Mouse (Mus musculus) cerebellum, adult (tissue): ENCODE results near the gene Cubn.

Experiments used
- ATAC-seq: cut with Nextera tagmentation; 2 replicates; pipeline ENCODE4 v1.9.2; 2017; ENCODE audit warnings: mild to moderate bottlenecking, moderate library complexity, mixed read lengths; ENCODE audit not compliant: insufficient number of reproducible peaks, low FRiP score, low TSS enrichment

Cubn gene

DNA sequence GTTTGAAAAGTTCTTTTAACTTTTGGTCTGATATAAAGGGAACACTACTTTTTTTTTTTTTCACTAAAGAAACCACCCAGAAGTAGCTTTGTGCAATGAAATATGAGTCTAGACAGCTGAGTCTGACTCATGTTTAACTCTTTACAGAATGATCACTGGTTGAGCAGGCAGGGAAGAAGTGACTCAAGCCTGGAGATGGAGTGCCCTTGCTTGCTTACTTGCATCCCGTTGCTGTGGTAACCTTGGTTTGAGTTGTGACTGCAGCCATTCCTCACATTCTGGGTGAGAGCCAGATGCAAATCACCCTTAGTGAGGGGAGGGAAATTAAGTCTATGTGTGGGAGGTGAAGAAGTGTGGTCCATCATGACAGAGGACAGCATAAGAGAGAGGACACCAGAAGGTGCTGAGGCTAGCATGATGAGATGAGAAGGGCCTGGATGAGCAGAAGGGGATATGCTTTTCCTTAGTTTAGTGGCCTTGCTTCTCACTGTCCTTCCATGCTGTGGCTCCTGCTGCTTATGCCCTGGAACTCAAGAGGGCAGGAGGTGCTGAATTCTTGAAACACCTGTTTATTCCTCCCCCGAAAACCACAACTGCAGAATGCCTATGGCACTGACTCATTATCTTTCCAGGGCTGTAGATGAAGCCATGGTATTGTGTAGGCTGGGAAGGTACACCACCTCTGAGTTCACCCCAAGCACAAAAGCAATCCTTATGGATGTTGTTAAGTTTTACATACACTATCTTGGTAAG lies 81.7 kb downstream of the Cubn start:
- no peak for ATAC-seq

DNA sequence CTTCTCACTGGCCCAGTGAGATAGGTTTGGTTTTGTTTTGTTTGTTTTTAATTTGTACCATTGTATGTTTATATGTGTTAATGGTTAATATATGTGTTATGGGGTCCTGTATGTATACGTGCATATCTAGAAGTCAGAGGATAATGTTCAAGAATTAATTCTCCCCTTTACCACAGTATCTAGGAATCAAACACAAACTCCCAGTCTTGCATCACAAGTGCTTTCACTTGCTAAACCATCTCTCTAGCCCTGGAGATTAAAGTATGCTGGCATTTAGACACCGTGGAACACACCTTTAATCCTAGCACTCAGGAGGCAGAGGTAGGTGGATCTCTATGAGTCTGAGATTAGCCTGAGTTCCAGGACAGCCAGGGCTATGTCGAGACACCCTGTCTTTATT lies 83.3 kb downstream of the Cubn start:
- ATAC-seq = no peak

GRCm38 (mm10) chr2:13407698-13408097 lies 83.9 kb downstream of the Cubn start:
- no peak for ATAC-seq

- ATAC-seq = no peak
Measured at GRCm38 (mm10) chr2:13407272-13407671, 84.3 kb downstream of the Cubn start.

DNA sequence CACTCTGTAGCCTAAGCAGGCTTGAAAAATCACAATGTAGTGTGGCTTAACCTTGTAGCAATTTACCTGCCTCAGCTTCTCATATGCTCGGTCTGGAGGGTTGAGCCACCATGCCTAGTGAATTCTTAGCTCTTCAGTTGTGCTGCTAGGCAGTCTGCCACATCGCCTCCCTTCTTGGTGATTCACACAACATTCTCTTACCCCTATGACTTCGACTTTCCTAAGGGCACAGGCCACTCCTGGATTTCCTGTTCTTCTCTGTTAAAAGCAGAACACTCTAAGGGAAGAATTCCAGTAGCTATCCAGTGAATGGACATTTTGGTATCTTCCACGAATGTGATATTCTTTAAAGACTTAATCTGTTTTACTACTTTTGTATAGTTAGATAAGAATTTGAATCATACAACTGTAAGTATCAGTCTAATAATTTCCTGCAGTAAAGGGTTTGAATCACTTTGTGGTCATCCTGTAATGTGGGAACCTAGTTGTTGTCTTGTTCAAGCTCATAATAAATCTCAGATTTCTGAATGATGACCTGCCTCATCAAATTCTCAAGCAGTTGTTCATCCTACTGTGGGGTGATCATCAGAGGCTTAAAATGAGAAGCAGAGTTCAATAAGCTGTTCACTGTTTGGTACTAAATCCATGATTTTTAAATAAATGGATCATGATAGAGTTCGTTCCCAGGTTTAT lies 86.5 kb downstream of the Cubn start:
- ATAC-seq = no peak

DNA sequence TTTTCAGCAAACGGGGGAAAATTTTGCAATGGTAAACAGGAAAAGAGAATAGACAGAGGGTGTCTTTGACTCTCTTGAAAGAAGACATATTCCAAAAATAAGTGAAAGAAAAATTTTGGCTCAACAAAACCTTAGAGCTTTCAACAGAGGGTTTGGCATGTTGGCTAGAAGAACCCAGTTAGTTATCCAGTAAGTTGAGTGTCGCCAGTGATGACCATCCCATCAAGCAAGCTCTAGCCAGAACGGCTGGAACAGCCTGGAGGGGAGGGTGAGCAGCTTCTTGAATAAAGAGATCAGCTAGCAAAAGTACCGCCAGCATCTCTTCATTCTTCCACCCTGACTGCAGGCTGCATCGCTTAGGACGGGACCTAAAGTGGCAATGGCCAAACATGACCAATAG lies 90.8 kb downstream of the Cubn start:
- ATAC-seq = no peak; the same call in 1 of the 2 replicates

GRCm38 (mm10) chr2:13399480-13400072 lies 92.0 kb downstream of the Cubn start:
- no peak for ATAC-seq

DNA sequence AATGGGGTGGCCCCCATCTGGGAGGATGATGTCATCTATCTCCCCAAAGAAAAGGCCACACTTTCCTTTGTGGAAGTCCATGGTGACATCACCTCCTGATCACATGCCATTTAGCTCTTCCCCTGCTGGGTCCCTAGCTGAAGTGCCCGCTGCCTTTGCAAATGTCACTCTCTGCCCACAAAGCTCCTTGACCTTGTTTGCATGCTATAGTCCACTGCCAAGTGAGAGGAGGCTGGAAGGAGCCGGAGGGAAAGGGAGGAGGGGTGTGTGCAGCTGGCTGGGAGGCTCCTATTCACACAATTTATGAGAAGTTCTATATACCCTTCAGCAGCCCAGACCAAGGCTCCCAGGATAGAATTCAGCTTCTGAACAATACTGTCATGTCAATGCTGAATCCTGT lies 92.7 kb downstream of the Cubn start:
- 0 out of 2 replicates have a peak, but pooled peaks have one; percentile 38 for ATAC-seq

DNA sequence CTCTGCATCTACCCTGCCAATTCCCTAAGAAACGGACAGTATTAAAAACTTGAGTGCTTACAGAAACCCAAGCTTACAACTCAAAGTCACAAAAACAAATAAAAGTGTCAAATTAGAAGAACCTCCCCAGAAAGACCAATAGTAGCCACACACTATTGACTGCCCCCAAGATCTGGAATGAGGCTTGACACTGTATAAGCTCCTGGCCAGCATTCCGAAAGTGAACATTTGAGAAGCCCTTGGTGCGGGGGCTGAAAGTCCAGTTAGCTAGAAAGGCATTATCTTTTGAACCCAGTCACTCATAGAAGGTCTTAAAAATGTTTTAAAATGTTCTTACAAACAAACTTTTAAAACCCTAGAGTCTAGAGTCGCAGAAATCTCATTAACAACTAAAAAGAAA lies 93.1 kb downstream of the Cubn start:
- no peak for ATAC-seq

DNA sequence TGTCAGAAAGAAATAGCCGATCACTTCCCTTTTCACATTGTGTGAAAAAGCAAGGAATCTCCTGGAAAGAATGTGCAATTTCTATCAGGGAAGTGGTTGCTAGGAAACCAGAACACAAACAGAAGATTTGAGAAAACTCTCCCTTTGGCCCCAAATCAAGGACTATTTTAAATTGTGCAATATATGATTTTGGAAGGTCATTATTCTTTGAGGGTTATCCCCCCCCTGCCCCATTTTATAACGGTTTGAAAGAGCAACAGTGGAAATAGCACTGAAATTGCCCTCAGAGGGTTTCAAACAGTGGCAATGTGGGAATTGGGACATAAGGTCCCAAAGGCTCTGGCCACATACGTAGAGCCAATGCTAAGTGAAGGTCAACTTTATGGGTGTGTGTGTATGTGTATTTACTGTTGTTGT lies 95.5 kb downstream of the Cubn start:
- ATAC-seq = no peak

DNA sequence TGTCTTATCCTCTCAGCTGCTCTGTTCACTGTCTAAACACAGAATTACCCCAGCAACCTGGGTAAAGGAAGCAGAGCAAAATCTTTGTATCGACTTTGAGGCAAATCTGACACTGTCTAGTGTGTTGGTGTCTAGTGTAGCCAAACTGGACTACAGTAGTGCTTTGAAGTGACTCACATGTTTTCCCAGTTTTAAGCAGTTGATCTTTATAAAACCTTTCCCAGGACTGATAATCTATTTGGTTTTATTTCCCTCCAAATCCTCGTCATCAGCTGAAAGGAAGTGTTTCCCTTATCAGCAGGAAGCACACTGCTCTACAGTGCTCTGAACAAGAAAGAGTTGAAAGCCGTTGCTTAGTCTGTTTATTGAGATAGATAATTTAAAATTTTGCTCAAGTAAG lies 100.6 kb downstream of the Cubn start:
- no peak for ATAC-seq

DNA sequence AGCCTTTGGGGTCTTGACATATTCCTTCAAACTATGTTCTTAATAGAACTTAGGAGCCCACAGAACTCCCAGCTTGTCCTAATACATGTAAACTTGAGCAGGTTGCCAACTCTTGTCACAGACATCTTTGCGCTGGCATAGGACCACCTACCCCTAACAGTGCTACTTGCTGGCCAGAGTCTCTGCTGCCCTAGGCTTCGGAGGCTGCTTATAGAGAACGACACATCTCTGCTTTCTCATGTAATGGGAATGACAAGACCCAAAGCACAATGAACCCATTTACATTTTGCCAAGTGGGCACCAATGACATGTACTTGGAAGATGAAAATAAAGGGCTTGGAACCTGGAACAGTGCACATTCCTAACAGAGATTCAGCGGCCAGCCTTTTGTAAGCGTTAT lies 105.0 kb downstream of the Cubn start:
- ATAC-seq = no peak

DNA sequence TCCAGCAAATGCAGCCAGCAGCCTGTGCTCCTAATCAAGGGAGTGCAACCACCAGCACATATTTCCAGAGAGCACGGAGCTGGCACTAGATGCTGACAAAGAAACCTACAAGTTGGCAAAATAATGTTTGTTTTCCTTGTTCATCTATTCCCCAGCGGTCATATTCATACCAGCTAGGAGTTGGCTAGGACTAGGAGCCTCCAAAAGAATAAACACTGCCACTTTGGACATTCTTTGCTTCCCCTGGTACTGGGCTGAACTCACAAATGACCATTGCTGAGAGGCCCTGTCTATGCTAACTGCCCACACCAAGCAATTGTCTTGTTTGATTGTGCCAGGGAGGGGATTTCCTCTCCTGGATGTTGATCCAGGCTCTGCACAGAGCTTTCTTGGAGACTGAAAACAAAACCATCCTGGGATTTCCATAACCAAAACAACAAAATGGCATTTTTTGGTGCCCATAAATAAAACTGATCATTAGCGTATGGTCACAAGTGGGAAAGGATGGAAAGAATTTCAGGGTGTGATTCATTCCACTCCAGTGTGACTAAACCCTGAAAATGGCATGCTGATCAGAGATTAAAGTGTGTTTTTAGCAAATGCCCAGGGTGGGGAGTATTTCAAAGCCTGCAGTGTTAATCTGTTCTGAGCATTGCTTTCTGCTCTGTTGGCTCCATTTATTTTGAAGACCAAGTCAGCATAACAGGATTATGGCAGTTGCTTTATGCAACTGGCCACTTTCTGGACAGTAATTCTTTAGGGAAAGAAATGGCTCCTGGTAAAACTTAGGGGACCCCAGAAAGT lies 105.9 kb downstream of the Cubn start:
- no peak for ATAC-seq

DNA sequence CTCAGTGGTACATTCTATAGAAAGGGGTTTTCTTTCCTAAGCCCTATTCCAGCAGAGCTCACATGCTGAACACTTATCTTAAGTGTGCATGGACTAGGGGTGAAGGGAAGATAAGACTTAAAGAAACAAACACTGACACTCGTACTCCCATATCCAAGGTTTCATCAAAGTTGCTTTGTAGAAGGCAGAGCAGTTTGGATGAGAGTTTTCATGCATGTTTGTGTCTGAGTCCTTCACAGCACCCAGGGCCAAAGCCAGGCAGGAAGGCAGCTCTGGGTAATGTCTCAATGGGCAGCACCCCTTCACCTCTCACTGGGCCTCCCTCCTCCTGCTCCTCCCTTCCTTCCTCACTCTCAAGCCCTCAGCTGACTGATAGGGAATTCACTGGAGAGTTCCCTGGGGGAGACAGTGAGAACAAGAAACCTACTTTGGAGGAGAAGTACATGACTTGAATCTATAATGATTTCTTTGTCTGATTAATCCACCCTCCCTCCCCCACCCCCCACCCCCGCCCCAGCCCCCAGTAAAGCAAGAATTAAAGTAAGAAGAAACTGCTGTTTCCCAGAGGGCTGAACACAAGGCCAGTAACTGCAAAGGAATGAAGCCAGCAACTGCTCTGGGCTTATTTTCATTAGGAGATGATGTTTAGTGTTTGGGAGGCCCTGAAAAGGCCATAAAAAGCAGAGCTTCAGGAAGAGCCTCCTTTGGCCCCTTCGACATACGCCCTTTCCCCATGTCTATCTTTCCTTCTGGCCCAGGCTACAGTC lies 106.7 kb downstream of the Cubn start:
- no peak for ATAC-seq

DNA sequence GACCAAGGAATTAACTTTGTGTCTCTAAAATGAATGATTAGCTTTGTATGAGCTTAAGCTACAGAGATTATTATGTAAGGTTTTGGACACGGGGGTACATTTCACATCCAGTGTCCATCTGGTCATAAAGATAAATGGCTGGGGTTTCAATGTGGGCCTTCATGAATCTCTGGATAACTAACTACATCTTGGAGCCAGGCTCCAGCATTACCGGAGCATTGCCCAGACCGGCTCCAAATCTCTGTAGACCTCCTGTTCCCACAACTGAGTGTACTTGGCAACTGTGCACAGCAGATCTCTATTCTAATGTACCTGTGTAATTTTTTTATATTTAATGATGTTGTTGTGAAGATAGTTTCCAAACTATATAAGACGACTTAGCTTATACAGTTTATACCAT lies 115.4 kb downstream of the Cubn start:
- no peak for ATAC-seq

GRCm38 (mm10) chr2:13373291-13373690 lies 118.3 kb downstream of the Cubn start:
- ATAC-seq = no peak

GRCm38 (mm10) chr2:13372825-13373224 lies 118.8 kb downstream of the Cubn start:
- ATAC-seq = no peak

- no peak for ATAC-seq
Measured at GRCm38 (mm10) chr2:13372256-13372824, 119.3 kb downstream of the Cubn start.

- ATAC-seq = no peak
Measured at GRCm38 (mm10) chr2:13371797-13372170, 119.8 kb downstream of the Cubn start.
